Mouse (Mus musculus) ES-Bruce4 (cell line): ENCODE data around the gene Efcab5. TPM values are rescaled to one million over a fixed set of nuclear protein-coding genes. Genes with fewer than 3 reads are reported as not detected.
A peak's percentile ranks its signal among the peaks of the same experiment; 100 is the strongest.

Experiments
- H3K27ac ChIP-seq: 2 replicates; pipeline ENCODE4 v1.5.1; 2012; ENCODE audit warnings: low read length, inconsistent platforms; ENCODE audit not compliant: insufficient read depth
- H3K27me3 ChIP-seq: 2 replicates; pipeline ENCODE4 v1.6.1; 2012; ENCODE audit warnings: mild to moderate bottlenecking, low read length, inconsistent platforms; ENCODE audit not compliant: control insufficient read depth, poor library complexity, insufficient read depth, severe bottlenecking
- H3K36me3 ChIP-seq: 2 replicates; pipeline ENCODE4 v1.6.1; 2012; ENCODE audit warnings: inconsistent platforms, mild to moderate bottlenecking, low read length, moderate library complexity; ENCODE audit not compliant: control insufficient read depth, poor library complexity, insufficient read depth, severe bottlenecking
- H3K4me1 ChIP-seq: one replicate; pipeline ENCODE4 v1.8.1; 2011; ENCODE audit warnings: low read length; ENCODE audit not compliant: control insufficient read depth, insufficient read depth
- H3K4me3 ChIP-seq: 2 replicates; pipeline ENCODE4 v1.5.1; 2011; ENCODE audit warnings: low read depth, mild to moderate bottlenecking, low read length
- H3K9ac ChIP-seq: 2 replicates; pipeline ENCODE4 v1.6.1; 2012; ENCODE audit warnings: low read depth, mild to moderate bottlenecking, inconsistent platforms; ENCODE audit not compliant: poor library complexity, severe bottlenecking
- H3K9me3 ChIP-seq: replicated peaks from 2 replicates; pipeline ENCODE4 v1.6.1; 2012; ENCODE audit warnings: mild to moderate bottlenecking, low read length, inconsistent platforms; ENCODE audit not compliant: control insufficient read depth, poor library complexity, insufficient read depth, severe bottlenecking
- CTCF ChIP-seq: IDR thresholded peaks from one replicate; pipeline ENCODE4 v1.8.1; 2011; ENCODE audit warnings: low read depth, low read length
- EP300 ChIP-seq: IDR thresholded peaks from 2 replicates; pipeline ENCODE4 v1.6.1; 2011; ENCODE audit warnings: low read depth, low read length; ENCODE audit not compliant: insufficient read depth
- POLR2A ChIP-seq: IDR thresholded peaks from one replicate; pipeline ENCODE4 v1.8.1; 2011; ENCODE audit warnings: low read length; ENCODE audit not compliant: insufficient read depth
- polyA plus RNA-seq: library from polyadenylated mRNA; stranded (reverse); fragments of >200 nt; gene quantifications from 2 replicates; pipeline ENCODE4 v1.2.4, GENCODE M21; 2011; ENCODE audit warnings: low read depth; ENCODE audit not compliant: missing spikeins, insufficient read depth, insufficient read length

Gene Efcab5
- polyA plus RNA-seq, 1 experiment: not detected

- H3K4me3 ChIP-seq: no peak overlapping the region
- H3K27me3 ChIP-seq: peaks cover 2% of the 10 kb centered on the region; the same call in 1 of the 2 replicates
- no peak overlapping the region for H3K9ac ChIP-seq
- no peaks in the 10 kb centered on the region for H3K36me3 ChIP-seq
- H3K4me1 ChIP-seq: no peaks in the 10 kb centered on the region
- TF ChIP-seq POLR2A (no peak), CTCF (no peak), EP300 (no peak)
- H3K9me3 ChIP-seq: no peaks in the 10 kb centered on the region
- H3K27ac ChIP-seq: no peak overlapping the region
Measured at GRCm38 (mm10) chr11:77098332-77098972, 90.3 kb downstream of the Efcab5 start.

GRCm38 (mm10) chr11:77096991-77097390, 91.8 kb downstream of the Efcab5 start:
- no peaks in the 10 kb centered on the region for H3K27me3 ChIP-seq
- no peaks in the 10 kb centered on the region for H3K9me3 ChIP-seq
- H3K4me3 ChIP-seq: no peak overlapping the region
- TF ChIP-seq CTCF: no peak
- no peak for TF ChIP-seq EP300
- TF ChIP-seq POLR2A: no peak
- H3K9ac ChIP-seq: no peak overlapping the region
- H3K36me3 ChIP-seq: no peaks in the 10 kb centered on the region
- H3K27ac ChIP-seq: no peak overlapping the region
- H3K4me1 ChIP-seq: no peaks in the 10 kb centered on the region

- H3K9ac ChIP-seq: no peak overlapping the region
- H3K4me3 ChIP-seq: no peak overlapping the region
- H3K27ac ChIP-seq: no peak overlapping the region
- TF ChIP-seq EP300: no peak
- no peak for TF ChIP-seq POLR2A
- no peak for TF ChIP-seq CTCF
- H3K9me3 ChIP-seq: no peaks in the 10 kb centered on the region
- H3K36me3 ChIP-seq: no peaks in the 10 kb centered on the region
- H3K4me1 ChIP-seq: no peaks in the 10 kb centered on the region
- no peaks in the 10 kb centered on the region for H3K27me3 ChIP-seq
Measured at GRCm38 (mm10) chr11:77096581-77096980, 92.2 kb downstream of the Efcab5 start.

GRCm38 (mm10) chr11:77095206-77095605, 93.6 kb downstream of the Efcab5 start:
- Histone ChIP-seq H3K4me3 (no peak overlapping the region), H3K9ac (no peak overlapping the region), H3K27ac (no peak overlapping the region), H3K9me3 (no peaks in the 10 kb centered on the region), H3K27me3 (no peaks in the 10 kb centered on the region), H3K36me3 (no peaks in the 10 kb centered on the region), H3K4me1 (no peaks in the 10 kb centered on the region)
- no peak for TF ChIP-seq EP300
- TF ChIP-seq POLR2A: no peak
- no peak for TF ChIP-seq CTCF

- no peak overlapping the region for H3K9ac ChIP-seq
- no peak overlapping the region for H3K4me3 ChIP-seq
- H3K27me3 ChIP-seq: no peaks in the 10 kb centered on the region
- H3K9me3 ChIP-seq: no peaks in the 10 kb centered on the region
- no peaks in the 10 kb centered on the region for H3K36me3 ChIP-seq
- no peaks in the 10 kb centered on the region for H3K4me1 ChIP-seq
- H3K27ac ChIP-seq: no peak overlapping the region
- TF ChIP-seq EP300 (no peak), POLR2A (no peak), CTCF (no peak)
Measured at GRCm38 (mm10) chr11:77094136-77094535, 94.6 kb downstream of the Efcab5 start.

GRCm38 (mm10) chr11:77093208-77093607, 95.6 kb downstream of the Efcab5 start:
- H3K9me3 ChIP-seq: no peaks in the 10 kb centered on the region
- no peaks in the 10 kb centered on the region for H3K36me3 ChIP-seq
- no peak overlapping the region for H3K4me3 ChIP-seq
- H3K27me3 ChIP-seq: no peaks in the 10 kb centered on the region
- peak; percentile 29 for TF ChIP-seq CTCF
- TF ChIP-seq POLR2A: no peak
- TF ChIP-seq EP300: no peak
- no peak overlapping the region for H3K27ac ChIP-seq
- no peak overlapping the region for H3K9ac ChIP-seq
- no peaks in the 10 kb centered on the region for H3K4me1 ChIP-seq
